Mouse (Mus musculus): ENCODE data around the gene Lmln.
"Not testable (repeated sequence)": the region's sequence is repeated elsewhere in the genome, so short reads cannot be mapped to it uniquely, and the experiment has no call there.

DNA sequence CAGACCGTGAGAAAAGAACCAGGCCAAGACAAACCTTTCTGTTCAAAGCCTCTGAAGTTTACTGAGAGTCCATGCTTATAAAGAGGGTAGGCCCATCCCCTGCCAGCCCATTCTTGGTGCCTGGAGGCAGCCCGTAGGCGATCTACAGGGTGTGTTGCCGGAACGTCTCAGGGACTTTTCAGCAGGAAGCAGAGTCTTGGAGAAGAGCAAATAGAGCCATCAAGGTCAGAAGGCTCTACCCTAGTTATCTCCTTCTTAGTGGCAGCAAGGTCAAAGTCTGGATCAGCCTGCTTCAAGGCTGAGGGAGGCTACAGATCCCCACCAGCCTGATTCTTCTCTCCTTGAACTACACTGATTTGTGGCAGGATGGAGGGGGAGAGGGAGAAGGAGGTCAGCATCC lies 114.5 kb downstream of the Lmln start:
- not testable (repeated sequence) for TF ChIP-seq CTCF (IDR thresholded peaks at IDR 0.05; ENCODE audit: extremely low read depth, insufficient read depth, insufficient read length, insufficient replicate concordance); POLR2A (IDR thresholded peaks at IDR 0.05; ENCODE audit: low read depth, low read length)
